Mouse (Mus musculus) olfactory bulb, adult 2 months (tissue): ENCODE data around the gene Anapc4. TPM values are rescaled to one million over a fixed set of nuclear protein-coding genes. Genes with fewer than 3 reads are reported as not detected.

Experiments
- H3K27ac ChIP-seq: fragments of 200-500 bp; 2 replicates; pipeline ENCODE4 v1.5.1; 2012; ENCODE audit warnings: low read depth, low read length; ENCODE audit not compliant: insufficient read depth
- H3K4me1 ChIP-seq: fragments of 200-500 bp; 2 replicates; pipeline ENCODE4 v1.6.1; 2012; ENCODE audit warnings: low read length; ENCODE audit not compliant: control insufficient read depth, insufficient read depth
- H3K4me3 ChIP-seq: fragments of 200-500 bp; 2 replicates; pipeline ENCODE4 v1.5.1; 2012; ENCODE audit warnings: mild to moderate bottlenecking, low read depth, low read length, moderate library complexity; ENCODE audit not compliant: insufficient read depth
- CTCF ChIP-seq: fragments of 200-500 bp; IDR thresholded peaks from 2 replicates; pipeline ENCODE4 v1.5.1; 2012; ENCODE audit warnings: low read depth, mild to moderate bottlenecking, low read length, moderate library complexity; ENCODE audit not compliant: insufficient read depth
- POLR2A ChIP-seq: fragments of 200-500 bp; IDR thresholded peaks from 2 replicates; pipeline ENCODE4 v1.6.1; 2012; ENCODE audit warnings: mild to moderate bottlenecking, low read depth, low read length, moderate library complexity; ENCODE audit not compliant: insufficient read depth
- WGBS: fragments of 180-500 bp; shearing (Covaris S2); methylation state at CpG from one replicate; pipeline ENCODE4 v1.1.7; 2018; 5-methylcytosine and 5-hydroxymethylcytosine counted together
- polyA plus RNA-seq: library from polyadenylated mRNA; stranded (reverse); fragments of >200 nt; gene quantifications from 2 replicates; pipeline ENCODE4 v1.2.4, GENCODE M21; 2012; ENCODE audit warnings: low replicate concordance; ENCODE audit not compliant: missing spikeins, insufficient read depth, insufficient read length

Gene Anapc4
- polyA plus RNA-seq, 1 experiment, result not detected

- WGBS, result 49% methylated on average over 12 of the region's 12 CpGs
- Histone ChIP-seq H3K27ac (no peak overlapping the region), H3K4me1 (peaks cover 5% of the 10 kb centered on the region), H3K4me3 (no peak overlapping the region)
- TF ChIP-seq CTCF (no peak), POLR2A (no peak)
These were observed 53.3 kb downstream of the Anapc4 start for GRCm38 (mm10) chr5:52887085-52887484.

- Histone ChIP-seq H3K4me3 (no peak overlapping the region), H3K4me1 (no peaks in the 10 kb centered on the region), H3K27ac (no peak overlapping the region)
- 92% methylated on average over 7 of the region's 7 CpGs for WGBS
- TF ChIP-seq CTCF (no peak), POLR2A (no peak)
These were observed 56.1 kb downstream of the Anapc4 start for GRCm38 (mm10) chr5:52889919-52890318.

- Histone ChIP-seq H3K27ac (no peak overlapping the region), H3K4me3 (no peak overlapping the region), H3K4me1 (no peaks in the 10 kb centered on the region)
- WGBS, result 64% methylated on average over 12 of the region's 12 CpGs
- TF ChIP-seq CTCF (no peak), POLR2A (no peak)
These were observed 58.4 kb downstream of the Anapc4 start for GRCm38 (mm10) chr5:52891949-52892835.

GRCm38 (mm10) chr5:52893938-52894337 lies 60.1 kb downstream of the Anapc4 start:
- 81% methylated on average over 5 of the region's 5 CpGs for WGBS
- Histone ChIP-seq H3K27ac (no peak overlapping the region), H3K4me1 (no peaks in the 10 kb centered on the region), H3K4me3 (no peak overlapping the region)
- TF ChIP-seq POLR2A (no peak), CTCF (no peak)

GRCm38 (mm10) chr5:52904246-52904645 lies 70.4 kb downstream of the Anapc4 start:
- WGBS, result 66% methylated on average over 4 of the region's 4 CpGs
- H3K27ac ChIP-seq, result no peak overlapping the region
- TF ChIP-seq POLR2A (no peak), CTCF (no peak)
- H3K4me1 ChIP-seq, result no peaks in the 10 kb centered on the region
- H3K4me3 ChIP-seq, result no peak overlapping the region

GRCm38 (mm10) chr5:52904671-52905070 lies 70.9 kb downstream of the Anapc4 start:
- WGBS, result 66% methylated on average over 6 of the region's 6 CpGs
- TF ChIP-seq CTCF, result no peak
- no peak for TF ChIP-seq POLR2A
- H3K4me3 ChIP-seq, result no peak overlapping the region
- no peak overlapping the region for H3K27ac ChIP-seq
- H3K4me1 ChIP-seq, result no peaks in the 10 kb centered on the region

GRCm38 (mm10) chr5:52908246-52908645 lies 74.4 kb downstream of the Anapc4 start:
- WGBS, result 81% methylated on average over 3 of the region's 3 CpGs
- peaks cover 5% of the 10 kb centered on the region; the same call in 1 of the 2 replicates for H3K4me1 ChIP-seq

GRCm38 (mm10) chr5:52910159-52910591 lies 76.4 kb downstream of the Anapc4 start:
- peaks cover 5% of the 10 kb centered on the region; the same call in 1 of the 2 replicates for H3K4me1 ChIP-seq
- no peak overlapping the region for H3K4me3 ChIP-seq
- 40% methylated on average over 12 of the region's 12 CpGs for WGBS
- no peak for TF ChIP-seq POLR2A
- TF ChIP-seq CTCF, result no peak
- H3K27ac ChIP-seq, result no peak overlapping the region

More at GRCm38 (mm10) chr5:52908246-52908645, 74.4 kb downstream of the Anapc4 start:
- no peak overlapping the region for H3K4me3 ChIP-seq
- H3K27ac ChIP-seq, result no peak overlapping the region
- TF ChIP-seq CTCF (no peak), POLR2A (no peak)

GRCm38 (mm10) chr5:52911286-52911870 lies 77.6 kb downstream of the Anapc4 start:
- 90% methylated on average over 10 of the region's 10 CpGs for WGBS
- H3K4me1 ChIP-seq, result peaks cover 5% of the 10 kb centered on the region; the same call in 1 of the 2 replicates
- no peak overlapping the region for H3K4me3 ChIP-seq
- TF ChIP-seq CTCF (no peak), POLR2A (no peak)
- no peak overlapping the region for H3K27ac ChIP-seq

GRCm38 (mm10) chr5:52913711-52914110 lies 79.9 kb downstream of the Anapc4 start:
- H3K4me3 ChIP-seq, result no peak overlapping the region
- peaks cover 5% of the 10 kb centered on the region; the same call in 1 of the 2 replicates for H3K4me1 ChIP-seq
- no peak for TF ChIP-seq CTCF
- TF ChIP-seq POLR2A, result no peak
- H3K27ac ChIP-seq, result no peak overlapping the region
- WGBS, result 78% methylated on average over 7 of the region's 7 CpGs
